Mouse (Mus musculus): ENCODE measurements around the gene Ctsw. TPM values are rescaled to one million over a fixed set of nuclear protein-coding genes. Genes with fewer than 3 reads are reported as not detected.

Gene Ctsw
- total RNA-seq, 4 experiments from 2014 or later = 0.30 to 1.0 (median 0.46) TPM

DNA sequence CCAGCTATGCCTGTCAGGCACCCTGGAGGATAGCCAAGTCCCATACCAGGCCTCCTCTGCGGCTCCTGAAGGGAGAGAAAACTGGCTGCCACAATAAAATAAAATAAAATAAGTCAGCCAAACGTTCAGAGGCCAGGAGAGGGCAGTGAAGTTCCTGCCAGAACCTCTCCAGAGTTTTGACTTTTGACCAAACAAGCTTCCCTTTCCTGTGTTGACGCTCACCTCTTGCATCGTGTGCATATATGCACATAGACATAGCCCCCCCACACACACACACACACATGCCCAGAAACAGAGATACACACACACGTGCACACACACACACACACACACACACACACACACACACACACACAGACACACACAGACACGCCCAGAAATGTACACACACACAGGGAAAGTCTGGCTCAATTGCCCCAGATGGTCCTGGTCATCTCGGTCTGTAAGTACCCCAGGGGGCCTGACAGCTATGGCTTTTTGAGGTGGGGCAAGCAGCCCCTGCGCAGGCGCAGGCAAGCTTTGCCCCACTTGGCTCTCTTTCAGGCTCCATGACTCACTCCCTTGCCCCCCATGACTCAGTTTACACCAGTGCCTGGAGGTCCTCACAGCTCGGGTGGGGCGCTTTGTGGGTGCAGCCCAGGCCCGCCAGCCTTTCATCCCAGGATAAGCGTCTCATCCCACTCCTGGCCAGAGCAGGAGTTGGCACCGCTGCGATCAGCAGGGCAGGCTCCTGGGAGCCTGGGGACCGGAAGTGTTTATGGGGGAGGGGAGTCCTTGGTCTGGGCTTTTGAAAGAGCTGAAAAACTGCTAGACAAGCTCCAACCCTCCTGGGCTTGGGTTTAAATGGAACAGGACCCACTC is 35.1 kb downstream of the Ctsw start:
- no peak for DNase-seq (ENCODE audit: low spot score in 2 of 2)

DNA sequence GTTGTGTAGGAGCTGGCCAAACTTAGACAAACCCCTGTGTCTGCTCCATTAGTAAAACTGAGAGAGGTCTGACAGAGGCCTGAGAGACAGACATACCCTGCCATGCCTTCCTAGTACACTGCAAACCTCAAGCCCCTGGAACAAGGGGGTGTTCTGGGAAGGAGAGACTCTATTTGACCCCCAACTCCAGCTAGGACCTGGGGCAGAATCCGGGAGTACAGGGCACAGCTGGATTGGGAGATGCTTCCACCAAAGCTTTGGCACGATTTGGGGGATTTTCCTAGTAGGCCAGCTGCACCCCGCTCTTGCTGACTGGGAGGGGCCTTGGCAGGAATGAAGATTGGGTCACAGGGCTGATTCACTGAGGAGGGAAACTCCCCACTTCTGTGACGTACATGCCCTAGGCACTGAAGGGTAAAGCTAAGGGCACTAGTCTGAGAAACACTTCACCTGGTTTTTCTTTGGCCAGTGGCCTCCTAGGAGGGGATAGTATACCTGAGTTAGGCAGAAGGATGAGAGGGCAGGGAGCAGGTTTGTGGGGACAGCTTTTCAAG is 36.3 kb downstream of the Ctsw start:
- no peak for DNase-seq (ENCODE audit: low spot score in 2 of 2)

DNA sequence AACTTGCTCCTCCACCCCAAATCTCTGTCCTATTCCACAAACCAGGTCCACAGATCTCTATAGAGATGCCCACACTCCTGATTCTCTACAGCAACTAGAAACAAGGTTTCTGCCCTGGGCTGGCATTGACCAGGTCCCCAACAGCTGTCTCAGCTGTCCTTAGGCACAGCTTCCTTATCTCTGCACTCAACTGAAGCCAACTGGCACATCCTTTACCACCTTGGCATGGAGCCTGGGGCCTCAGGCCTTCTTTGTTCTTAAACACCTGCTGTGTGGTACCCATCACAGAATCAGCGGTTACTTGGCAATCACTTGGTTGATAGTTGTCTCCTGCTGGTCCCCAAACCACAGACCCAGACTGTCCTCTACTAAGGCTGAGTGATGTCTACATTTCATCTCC is 37.9 kb downstream of the Ctsw start:
- no peak for DNase-seq (ENCODE audit: low spot score in 2 of 2)

DNA sequence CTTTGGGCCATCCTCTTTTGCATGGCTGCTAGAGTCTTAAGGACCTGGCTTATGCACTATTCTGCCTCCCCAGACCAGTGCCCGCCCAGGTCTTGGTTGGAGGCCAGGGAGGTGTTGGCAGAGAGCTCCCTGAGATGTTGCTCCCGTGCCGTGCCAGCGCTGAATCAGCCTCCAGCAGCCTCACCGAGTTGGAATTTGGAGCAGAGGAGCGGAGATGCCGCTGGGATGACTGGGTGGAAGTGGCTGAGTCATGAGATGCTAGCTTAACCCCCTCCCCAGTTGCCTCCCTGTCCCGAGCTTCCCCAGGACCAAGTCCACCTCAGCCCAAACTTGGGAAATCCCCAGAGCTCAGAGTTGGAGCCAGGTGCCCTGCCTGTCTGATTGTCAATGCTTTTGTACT is 38.5 kb downstream of the Ctsw start:
- DNase-seq (ENCODE audit: low spot score in 2 of 2) = no peak

DNA sequence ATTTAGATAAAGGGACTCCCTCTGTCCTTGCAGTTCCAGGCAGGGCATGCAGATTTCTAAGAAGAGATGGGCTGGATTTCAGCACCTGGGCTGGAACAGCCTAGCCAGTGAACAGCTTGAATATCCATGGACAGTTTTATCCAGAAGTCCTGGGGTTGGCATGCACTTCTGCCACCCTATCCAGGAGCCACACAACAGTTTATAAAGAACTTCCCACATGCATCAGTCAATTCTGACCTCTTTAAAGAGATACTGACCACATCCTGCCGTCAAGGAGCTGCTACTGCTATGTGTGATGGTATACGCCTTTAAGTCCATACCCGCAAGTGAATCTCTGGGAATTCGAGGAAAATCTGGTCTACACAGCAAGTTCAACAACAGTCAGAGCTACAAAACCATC is 39.1 kb downstream of the Ctsw start:
- DNase-seq (ENCODE audit: low spot score in 2 of 2) = no peak

DNA sequence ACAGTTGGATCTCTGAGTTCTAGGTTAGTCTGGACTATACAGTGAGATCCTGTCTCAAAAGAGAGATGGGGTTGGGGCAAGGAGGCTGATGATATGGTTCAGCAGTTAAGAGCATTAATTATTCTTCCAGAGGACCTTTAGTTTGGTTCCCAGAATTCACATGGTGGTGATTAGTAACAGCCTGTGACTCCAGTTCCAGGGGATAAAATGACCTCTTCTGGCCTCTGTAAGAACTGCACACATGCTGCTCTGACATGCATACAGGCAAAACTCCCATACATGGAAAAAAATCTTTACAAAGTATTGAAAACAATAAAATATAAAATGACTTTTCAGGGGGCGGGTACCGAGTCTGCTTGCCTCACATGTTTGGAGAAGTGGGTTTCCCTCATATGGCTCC is 40.2 kb downstream of the Ctsw start:
- no peak for DNase-seq (ENCODE audit: low spot score in 2 of 2)

DNA sequence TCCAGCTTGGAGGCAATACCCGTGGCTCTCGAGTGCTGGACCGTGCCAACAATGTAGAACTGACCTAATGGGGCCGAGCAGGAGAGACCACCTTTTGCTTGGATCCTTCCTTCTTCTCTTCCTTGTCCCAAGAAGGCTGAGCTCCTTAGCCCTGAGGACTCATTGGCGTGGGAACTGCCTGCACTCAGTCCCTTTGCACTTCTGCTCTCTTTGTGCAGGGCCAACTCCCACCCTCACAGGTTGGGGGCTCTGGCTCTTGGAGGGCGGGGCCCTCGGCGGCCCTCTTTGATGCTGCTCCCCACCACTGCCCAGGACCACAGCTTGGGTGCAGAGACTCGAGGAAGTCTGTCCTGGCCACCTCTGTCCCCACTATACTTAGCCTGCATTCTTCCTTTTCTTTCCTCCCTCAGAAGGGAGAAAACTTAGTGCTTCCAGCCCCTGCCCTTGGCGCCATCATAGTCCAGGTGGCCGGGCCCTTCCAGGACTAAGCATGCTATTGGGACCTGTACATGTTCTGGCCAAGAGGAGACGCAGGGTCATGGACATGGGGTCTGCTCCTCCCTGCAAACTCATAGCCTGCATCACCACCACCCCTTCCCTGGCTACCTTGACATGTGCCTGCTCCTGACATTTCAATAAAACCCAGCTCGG is 41.5 kb downstream of the Ctsw start:
- no peak for DNase-seq (ENCODE audit: low spot score in 2 of 2)

DNA sequence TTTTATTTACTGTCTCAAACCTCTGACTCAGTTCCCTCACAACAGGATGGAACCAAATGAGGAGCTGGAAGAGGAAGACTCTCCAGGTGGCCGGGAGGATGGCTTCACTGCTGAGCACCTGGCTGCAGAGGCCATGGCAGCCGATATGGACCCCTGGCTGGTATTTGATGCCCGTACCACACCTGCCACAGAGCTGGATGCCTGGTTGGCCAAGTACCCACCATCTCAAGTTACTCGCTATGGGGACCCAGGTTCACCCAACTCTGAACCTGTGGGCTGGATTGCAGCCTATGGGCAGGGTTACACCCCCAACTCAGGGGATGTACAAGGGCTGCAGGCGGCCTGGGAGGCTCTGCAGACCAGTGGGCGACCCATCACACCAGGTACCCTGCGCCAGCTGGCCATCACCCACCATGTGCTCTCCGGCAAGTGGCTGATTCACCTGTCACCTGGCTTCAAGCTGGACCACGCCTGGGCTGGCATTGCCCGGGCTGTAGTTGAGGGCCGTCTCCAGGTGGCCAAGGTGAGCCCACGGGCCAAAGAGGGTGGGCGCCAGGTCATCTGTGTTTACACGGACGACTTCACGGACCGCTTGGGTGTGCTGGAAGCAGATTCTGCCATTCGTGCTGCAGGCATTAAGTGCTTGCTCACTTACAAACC is 42.3 kb downstream of the Ctsw start:
- DNase-seq (ENCODE audit: low spot score in 2 of 2) = no peak

DNA sequence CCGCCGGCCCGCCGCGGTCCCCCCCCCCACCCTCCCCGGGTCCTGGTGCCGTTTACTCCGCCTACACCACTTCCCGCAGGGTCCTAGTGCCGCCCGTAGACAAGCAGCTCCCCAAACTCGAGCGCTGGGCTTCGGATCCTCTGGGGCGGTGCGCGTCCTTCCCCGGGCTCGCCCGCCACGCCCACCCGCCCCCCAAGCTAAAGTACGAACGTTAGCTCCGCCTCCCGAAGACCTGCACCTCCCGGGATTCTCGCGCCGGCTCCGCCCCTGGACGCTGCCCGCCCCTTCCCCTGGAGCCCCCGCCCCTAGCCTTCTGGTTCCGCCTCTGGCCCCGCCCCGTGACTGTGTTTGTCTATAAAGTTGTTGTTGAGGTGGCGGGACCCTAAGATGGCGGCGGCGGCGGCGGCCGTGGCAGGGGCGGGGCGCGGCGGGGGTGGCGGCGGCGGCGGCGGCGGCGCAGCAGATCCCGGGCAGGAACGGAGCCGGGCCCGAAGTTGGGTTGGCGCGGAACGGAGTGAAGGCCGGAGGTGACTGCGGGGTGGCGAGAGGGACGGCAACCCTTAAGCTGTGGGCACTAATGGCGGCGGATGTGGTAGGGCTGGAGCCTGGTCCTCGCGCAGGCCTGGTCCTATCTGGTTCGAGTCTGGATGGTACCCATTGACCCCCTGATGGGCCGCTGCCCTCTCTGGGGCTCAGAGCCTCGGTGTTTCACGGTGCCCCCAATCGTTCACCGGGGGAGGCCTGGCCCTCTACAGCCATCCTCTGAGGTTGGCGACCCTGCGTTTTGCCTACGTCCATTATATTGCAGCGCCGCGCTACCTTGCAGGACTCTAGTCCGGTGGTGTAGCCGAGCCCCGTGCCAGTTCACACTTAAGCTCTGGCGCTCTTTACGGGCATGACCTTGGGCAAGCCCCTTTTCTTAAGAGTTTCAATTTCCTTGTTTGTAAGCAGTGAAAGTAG is 43.2 kb downstream of the Ctsw start, which contains the start of the genes Drap1 and AI837181:
TSS of gene Drap1 (minus strand) at position 198 of the 960 bp plus-strand sequence.
TSS of gene AI837181 (plus strand) at position 363 of the 960 bp plus-strand sequence.
- peak; percentile 76 to 93 for DNase-seq (ENCODE audit: low spot score in 2 of 2)

DNA sequence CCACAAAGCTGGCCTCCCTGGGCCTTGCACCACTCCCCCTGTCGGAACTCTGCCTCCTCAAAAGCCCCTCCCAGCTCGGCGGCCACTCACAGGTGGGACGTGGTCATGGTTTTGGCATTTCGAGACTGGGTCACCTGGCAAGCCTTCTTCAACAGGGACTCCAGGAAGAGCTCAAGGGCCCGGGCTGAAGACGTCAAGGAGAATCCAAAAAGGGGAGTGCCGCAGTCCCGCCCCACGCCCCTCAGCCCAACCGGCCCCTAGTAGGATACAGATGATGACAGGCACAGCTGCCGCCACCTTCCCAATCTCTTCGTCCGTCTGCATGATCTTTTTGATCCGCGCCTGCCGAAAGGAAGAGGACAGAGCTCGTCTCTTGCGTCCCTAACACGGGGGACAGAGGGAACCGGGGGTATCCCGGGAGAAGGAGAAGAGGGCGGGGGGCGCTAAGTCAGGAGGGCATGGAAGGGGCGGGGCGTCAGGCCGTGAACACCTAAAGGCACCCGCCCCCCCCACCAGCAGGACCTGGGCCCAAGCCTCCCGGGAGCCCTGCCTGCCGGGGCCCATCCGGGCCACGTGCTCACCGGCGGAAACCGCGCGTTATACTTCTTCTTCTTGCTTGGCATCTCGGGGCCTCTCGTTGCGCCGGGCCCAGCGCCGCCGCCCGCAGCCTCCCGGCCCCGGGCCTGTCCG is 44.1 kb downstream of the Ctsw start:
- DNase-seq (ENCODE audit: low spot score in 2 of 2) = peak in 1 of 2 experiments; percentile 50

DNA sequence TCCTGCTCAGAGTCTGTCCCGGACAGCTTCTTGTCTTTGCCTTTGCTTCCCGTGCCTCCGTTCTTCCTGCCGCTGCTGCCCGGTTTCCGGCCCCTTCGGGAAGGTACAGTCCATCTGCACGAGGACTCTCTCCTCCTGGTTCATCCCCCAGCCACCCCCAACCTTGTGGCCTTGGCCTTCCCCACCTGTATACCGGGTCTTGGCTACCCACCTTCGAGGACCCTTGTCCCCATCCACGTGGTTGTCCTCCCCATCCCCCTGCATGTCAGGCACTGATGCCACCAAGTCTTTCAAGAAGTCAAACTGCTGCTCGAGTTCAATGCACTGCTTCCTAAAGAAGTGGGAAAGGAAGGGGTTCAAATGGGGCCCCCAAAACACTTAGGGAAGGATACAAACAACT is 44.7 kb downstream of the Ctsw start:
- no peak for DNase-seq (ENCODE audit: low spot score in 2 of 2)

DNA sequence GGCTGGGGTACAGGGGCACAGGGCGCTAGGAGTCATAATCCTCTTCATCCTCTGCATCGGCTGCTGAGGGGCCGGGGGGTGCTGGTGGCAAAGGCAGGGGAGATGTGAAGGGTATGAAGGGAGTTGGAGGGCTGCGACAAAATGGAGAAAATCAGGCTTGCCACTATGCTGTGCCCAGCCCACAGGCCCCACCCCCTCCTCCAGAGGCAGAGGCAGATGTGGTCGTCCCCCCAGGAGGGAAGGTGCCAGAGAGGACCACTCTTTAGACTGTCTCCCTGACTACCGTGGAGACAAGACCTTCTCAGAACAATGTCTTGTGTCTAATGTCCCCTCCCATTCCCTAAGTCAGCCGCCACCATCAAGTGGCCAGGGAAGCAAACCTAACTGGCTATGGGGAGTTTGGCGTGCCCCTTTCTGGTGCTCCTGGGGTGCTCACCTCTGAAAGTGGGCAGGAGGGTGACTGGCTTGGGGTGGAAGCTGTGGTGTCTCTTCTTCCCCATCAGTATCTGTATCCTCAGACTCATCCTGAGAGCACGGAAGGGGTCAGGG is 45.3 kb downstream of the Ctsw start:
- DNase-seq (ENCODE audit: low spot score in 2 of 2) = no peak

DNA sequence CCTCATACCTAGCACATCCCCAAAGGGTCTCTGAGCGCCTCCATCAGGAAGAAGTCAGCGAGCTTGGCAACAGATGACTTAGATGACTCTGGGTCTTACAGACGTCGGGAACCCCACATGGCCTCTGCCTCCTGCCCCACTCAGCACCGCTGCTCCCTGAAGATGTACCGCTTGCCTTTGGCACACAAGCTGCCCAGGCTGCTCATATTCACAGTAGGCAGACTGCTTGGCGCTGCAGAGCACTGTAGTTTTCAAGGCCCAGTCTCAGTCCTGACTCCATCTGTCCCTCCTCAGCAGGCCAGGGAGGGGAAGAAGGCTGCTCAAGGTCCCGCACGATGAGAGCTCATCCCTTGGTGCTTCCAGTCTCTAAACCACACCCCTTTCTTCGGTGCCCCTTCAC is 46.0 kb downstream of the Ctsw start:
- no peak for DNase-seq (ENCODE audit: low spot score in 2 of 2)

DNA sequence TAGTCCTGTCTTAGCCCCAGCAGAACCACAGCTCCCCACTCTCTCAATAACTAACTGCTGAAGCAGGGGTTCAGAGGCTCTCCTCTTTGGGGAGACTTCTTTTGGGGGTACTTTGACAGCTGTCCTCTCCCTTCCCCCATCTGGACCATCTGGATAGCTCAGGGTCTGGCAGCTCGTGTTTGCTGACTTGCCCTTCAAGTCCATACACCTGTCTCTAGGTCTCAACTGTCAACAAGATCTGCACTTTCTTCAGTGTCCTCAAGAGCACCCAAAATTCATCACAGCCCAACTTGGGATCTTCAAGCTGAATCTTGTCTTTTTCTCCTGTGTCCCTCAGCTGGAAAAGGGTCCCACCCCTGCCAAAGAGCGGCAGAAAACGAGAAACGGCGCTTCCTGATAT is 46.5 kb downstream of the Ctsw start:
- DNase-seq (ENCODE audit: low spot score in 2 of 2) = no peak

DNA sequence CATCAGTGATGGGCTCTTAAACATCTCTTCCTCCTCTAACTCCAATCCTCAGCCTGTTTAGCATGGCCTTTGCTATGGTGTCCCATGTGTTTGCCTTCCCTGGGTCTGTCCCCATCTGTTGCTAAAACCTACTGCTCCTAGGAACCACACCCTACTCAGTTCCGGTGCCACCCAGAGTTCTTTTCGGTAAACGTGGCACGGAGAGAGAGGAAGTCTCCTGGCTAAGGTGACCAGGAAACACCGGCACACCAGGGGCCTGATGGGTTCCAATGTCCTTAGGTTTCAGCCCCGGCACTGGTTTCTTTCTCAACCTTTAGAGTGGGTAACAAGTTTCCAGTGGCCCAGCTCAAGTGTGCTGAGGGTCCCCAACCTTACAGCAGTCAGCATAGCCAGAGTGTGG is 47.7 kb downstream of the Ctsw start:
- DNase-seq (ENCODE audit: low spot score in 2 of 2) = no peak

DNA sequence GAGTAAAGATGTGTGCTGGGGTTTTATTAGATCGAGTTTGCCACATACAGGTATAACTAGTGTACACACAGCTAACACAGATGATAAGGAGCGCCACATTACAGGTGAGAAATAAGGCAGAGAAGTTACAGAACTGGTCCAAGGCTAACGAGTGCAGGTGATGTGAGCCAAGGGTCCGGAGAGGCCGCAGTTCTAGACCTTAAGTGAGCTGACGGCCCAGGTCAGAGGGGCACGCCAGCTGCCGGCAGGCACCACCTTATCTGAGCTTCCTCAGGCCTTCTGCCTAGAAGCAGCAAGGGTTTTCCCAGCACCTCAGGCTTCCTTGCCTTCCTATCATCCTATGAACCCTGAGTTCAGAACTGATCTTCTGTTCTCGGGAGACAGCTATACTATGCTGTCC is 48.7 kb downstream of the Ctsw start:
- no peak for DNase-seq (ENCODE audit: low spot score in 2 of 2)

DNA sequence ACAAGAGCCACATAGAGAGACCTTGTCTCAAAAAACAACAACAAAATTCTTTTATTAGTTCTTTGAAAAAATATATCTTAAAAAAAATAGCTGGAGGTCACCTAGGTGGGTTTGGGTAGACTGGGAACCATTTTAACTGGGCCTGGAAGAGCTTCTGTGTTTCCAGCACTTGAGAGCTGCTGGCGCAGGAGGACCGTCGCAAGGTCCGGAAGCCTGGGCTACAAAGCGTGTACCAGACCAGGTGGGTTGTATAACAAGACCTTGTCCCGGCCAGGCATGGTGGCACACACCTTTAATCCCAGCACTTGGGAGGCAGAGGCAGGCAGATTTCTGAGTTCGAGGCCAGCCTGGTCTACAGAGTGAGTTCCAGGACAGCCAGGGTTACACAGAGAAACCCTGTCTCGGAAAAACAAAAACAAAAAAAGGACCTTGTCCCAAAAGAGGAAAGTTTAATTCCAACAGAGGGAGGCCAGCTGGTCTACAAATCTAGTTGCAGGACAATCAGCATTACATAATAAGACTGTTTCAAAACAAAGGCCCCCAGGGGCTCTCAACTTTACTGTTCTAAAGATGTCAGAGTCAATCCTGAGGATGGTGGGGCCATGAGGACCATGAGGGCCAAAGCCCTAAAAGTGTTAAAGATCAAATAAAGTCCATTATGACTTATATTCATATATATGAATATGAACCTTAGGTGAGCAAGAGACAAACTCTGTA is 49.4 kb downstream of the Ctsw start:
- no peak for DNase-seq (ENCODE audit: low spot score in 2 of 2)
